Mouse (Mus musculus) myocyte (in vitro differentiated cells): Measurements from ENCODE around the gene Olfr616. TPM values are rescaled to one million over a fixed set of nuclear protein-coding genes. Genes with fewer than 3 reads are reported as not detected.

Source experiments
- H3K27me3 ChIP-seq: one replicate; pipeline ENCODE4 v1.6.1; 2011; ENCODE audit not compliant: control insufficient read depth, insufficient read depth, insufficient read length
- H3K36me3 ChIP-seq: one replicate; pipeline ENCODE4 v1.6.1; 2011; ENCODE audit not compliant: control insufficient read depth, insufficient read depth
- H3K4me2 ChIP-seq: one replicate; pipeline ENCODE4 v1.6.1; 2011; ENCODE audit warnings: low read depth, control low read depth
- H3K4me3 ChIP-seq: one replicate; pipeline ENCODE4 v1.5.1; 2011; ENCODE audit warnings: mild to moderate bottlenecking, control low read depth, moderate library complexity
- H3K79me2 ChIP-seq: one replicate; pipeline ENCODE4 v1.6.1; 2011; ENCODE audit not compliant: control insufficient read depth, insufficient read depth
- H3ac ChIP-seq: one replicate; pipeline ENCODE4 v1.6.1; 2011; ENCODE audit not compliant: control insufficient read depth, insufficient read length
- CEBPB ChIP-seq: IDR thresholded peaks from 2 replicates; pipeline ENCODE4 v1.6.1; 2011; ENCODE audit warnings: mild to moderate bottlenecking, moderate library complexity; ENCODE audit not compliant: poor library complexity, insufficient read depth, severe bottlenecking
- E2F4 ChIP-seq: IDR thresholded peaks from one replicate; pipeline ENCODE4 v1.6.1; 2011; ENCODE audit warnings: mild to moderate bottlenecking, control low read depth, moderate library complexity; ENCODE audit not compliant: insufficient read depth
- MAX ChIP-seq: IDR thresholded peaks from one replicate; pipeline ENCODE4 v1.6.1; 2011; ENCODE audit warnings: low read depth, mild to moderate bottlenecking, control low read depth
- MYOD1 ChIP-seq, 3 experiments: IDR thresholded peaks; one replicate each; pipeline ENCODE4 v1.6.1; 2011; ENCODE audit warnings: control low read depth in 2 of 3, low read depth in 2 of 3, mild to moderate bottlenecking in 2 of 3, moderate library complexity in 1 of 3; ENCODE audit not compliant: insufficient read length in 2 of 3, control insufficient read depth in 1 of 3
- MYOG ChIP-seq, 3 experiments: IDR thresholded peaks; one replicate each; pipeline ENCODE4 v1.6.1; 2011; ENCODE audit warnings: control low read depth in 2 of 3, low read depth in 2 of 3, mild to moderate bottlenecking in 2 of 3; ENCODE audit not compliant: insufficient read length in 2 of 3, control insufficient read depth in 1 of 3, insufficient read depth in 1 of 3
- POLR2A ChIP-seq: IDR thresholded peaks from one replicate; pipeline ENCODE4 v1.6.1; 2011; ENCODE audit warnings: low read depth, mild to moderate bottlenecking, control low read depth, moderate library complexity; ENCODE audit not compliant: insufficient read length
- POLR2AphosphoS2 ChIP-seq: IDR thresholded peaks from one replicate; pipeline ENCODE4 v1.6.1; 2011; ENCODE audit warnings: low read depth, control low read depth; ENCODE audit not compliant: insufficient read length
- REST ChIP-seq: IDR thresholded peaks from one replicate; pipeline ENCODE4 v1.6.1; 2011; ENCODE audit warnings: mild to moderate bottlenecking, control low read depth, moderate library complexity; ENCODE audit not compliant: insufficient read depth, insufficient read length
- SRF ChIP-seq: IDR thresholded peaks from one replicate; pipeline ENCODE4 v1.6.1; 2011; ENCODE audit warnings: low read depth; ENCODE audit not compliant: control insufficient read depth, insufficient read length
- TCF12 ChIP-seq: IDR thresholded peaks from one replicate; pipeline ENCODE4 v1.6.1; 2011; ENCODE audit warnings: mild to moderate bottlenecking, control low read depth; ENCODE audit not compliant: poor library complexity, insufficient read depth, severe bottlenecking
- TCF3 ChIP-seq: IDR thresholded peaks from one replicate; pipeline ENCODE4 v1.6.1; 2011; ENCODE audit warnings: low read depth, control low read depth; ENCODE audit not compliant: insufficient read length
- USF1 ChIP-seq: IDR thresholded peaks from one replicate; pipeline ENCODE4 v1.6.1; 2011; ENCODE audit warnings: low read depth, mild to moderate bottlenecking, control low read depth, moderate library complexity
- polyA plus RNA-seq: library from polyadenylated mRNA; unstranded; fragments of >200 nt; fragmentation: generic; extraction: Trizol; gene quantifications from one replicate; pipeline ENCODE4 v1.2.1, GENCODE M21; 2012; ENCODE audit warnings: missing spikeins

The Olfr616 gene
- polyA plus RNA-seq = not detected

DNA sequence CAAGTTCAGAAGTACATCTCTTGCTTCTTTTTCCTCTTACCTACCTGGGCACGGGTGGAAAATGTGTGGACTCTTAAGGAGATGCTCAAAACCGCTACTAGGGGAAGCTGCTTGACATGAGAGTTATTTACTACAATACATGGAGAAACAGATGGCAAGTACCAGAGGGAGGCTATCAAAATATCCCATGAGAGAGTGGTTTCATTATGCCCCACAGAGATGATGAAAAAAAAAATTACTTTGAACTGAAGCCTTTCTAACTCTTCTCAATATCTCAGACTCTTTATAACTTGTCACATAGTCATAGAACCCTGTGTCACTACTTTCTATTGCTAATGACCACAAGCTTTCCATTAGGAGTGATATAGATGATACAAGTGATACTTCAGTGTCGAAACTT is at the start of gene Olfr616:
TSS of gene Olfr616 (minus strand) at position 101 of the 400 bp plus-strand sequence.
- no peaks in the 10 kb centered on the region for H3K79me2 ChIP-seq
- H3ac ChIP-seq = no peak within 1 kb of the TSS
- no peak within 1 kb of the TSS for H3K4me3 ChIP-seq
- TF ChIP-seq TCF12 (no peak), POLR2A (no peak), MYOD1 (IDR thresholded peaks at IDR 0.05; ENCODE audit: control insufficient read depth in 1 of 3, insufficient read length in 2 of 3, low read depth in 2 of 3) (no peak), E2F4 (no peak), REST (no peak)
- H3K27me3 ChIP-seq = no peaks in the 10 kb centered on the region
- no peak within 1 kb of the TSS for H3K4me2 ChIP-seq
- no peaks in the 10 kb centered on the region for H3K36me3 ChIP-seq

DNA sequence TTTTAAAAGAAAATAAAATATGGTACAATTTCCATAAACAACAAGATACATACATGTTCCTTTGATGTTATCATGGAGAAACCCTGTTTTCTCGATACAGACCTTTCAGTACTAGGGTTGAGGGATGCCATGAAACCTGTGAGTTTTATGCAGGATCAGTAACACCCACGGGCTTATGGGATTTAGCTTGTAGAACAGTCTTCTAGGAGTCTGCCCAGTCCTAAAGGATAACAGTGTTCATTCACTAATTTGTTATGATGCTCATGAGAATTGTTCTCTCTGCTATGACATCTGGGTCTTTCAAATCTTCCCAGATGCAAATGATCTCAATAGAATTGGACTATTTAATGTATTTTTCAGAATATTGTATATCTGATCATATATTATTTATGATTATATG is 43.5 kb upstream of the Olfr616 start, which contains the start of gene Olfr620:
TSS of gene Olfr620 (minus strand) at position 101 of the 400 bp plus-strand sequence.
- no peak within 1 kb of the TSS for H3ac ChIP-seq
- H3K79me2 ChIP-seq = no peaks in the 10 kb centered on the region
- no peaks in the 10 kb centered on the region for H3K36me3 ChIP-seq
- no peak within 1 kb of the TSS for H3K4me2 ChIP-seq
- H3K4me3 ChIP-seq = no peak within 1 kb of the TSS
- H3K27me3 ChIP-seq = no peaks in the 10 kb centered on the region
- TF ChIP-seq POLR2AphosphoS2 = no peak

DNA sequence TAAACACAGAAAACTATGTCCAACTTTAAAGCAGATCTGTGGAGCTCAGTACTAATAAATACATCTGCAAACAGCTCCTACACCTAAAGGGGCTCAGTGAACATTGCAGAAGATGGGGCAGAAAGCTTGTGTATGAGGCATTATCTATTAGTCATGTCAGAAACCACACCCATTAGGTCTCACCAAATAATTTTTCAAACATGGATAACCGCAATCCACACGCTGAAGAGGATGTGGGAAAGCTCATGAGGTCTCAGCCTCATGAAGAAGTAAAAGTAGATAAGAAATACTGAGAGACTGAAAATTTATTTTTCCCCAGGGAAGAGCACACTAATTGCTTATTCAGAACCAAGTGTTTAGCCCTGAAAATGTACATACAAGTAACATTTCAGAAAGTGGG is 38.5 kb upstream of the Olfr616 start:
- no peaks in the 10 kb centered on the region for H3K27me3 ChIP-seq
- H3K4me3 ChIP-seq = no peak overlapping the region
- H3K79me2 ChIP-seq = no peaks in the 10 kb centered on the region
- no peak overlapping the region for H3ac ChIP-seq
- no peaks in the 10 kb centered on the region for H3K36me3 ChIP-seq
- no peak overlapping the region for H3K4me2 ChIP-seq
- no peak for TF ChIP-seq E2F4
- TF ChIP-seq SRF = no peak
- no peak for TF ChIP-seq TCF12

DNA sequence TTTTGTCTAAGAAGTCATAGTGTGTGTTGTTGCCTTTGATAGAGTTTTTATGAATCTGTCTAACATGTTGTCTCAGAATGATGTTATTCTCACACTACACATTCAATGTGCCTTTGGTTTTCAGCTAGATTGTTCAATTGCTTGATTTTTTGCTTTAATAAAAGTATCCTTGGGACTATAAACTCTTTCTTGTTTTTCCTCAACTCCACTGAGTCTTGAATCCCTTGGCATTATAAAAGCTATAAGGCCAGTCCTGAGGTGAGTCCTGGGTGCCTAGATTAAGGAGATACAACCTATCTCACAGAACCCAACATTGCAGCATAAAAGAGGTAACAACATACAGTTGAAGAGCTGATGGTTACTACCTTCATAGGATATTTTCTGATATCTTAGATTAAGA is 31.3 kb upstream of the Olfr616 start, which contains the start of gene Olfr619:
TSS of gene Olfr619 (plus strand) at position 301 of the 400 bp plus-strand sequence.
- H3ac ChIP-seq = no peak within 1 kb of the TSS
- H3K79me2 ChIP-seq = no peaks in the 10 kb centered on the region
- no peak within 1 kb of the TSS for H3K4me2 ChIP-seq
- no peak for TF ChIP-seq SRF
- no peak for TF ChIP-seq POLR2A
- no peak for TF ChIP-seq MYOD1 (IDR thresholded peaks at IDR 0.05; ENCODE audit: control insufficient read depth in 1 of 3, insufficient read length in 2 of 3, low read depth in 2 of 3)
- TF ChIP-seq E2F4 = no peak
- no peak for TF ChIP-seq MAX
- no peak for TF ChIP-seq MYOG (IDR thresholded peaks at IDR 0.05; ENCODE audit: control insufficient read depth in 1 of 3, insufficient read depth in 1 of 3, insufficient read length in 2 of 3, low read depth in 2 of 3)
- no peak for TF ChIP-seq REST
- TF ChIP-seq USF1 = no peak
- no peak for TF ChIP-seq CEBPB
- TF ChIP-seq POLR2AphosphoS2 = no peak
- no peak for TF ChIP-seq TCF12
- no peak for TF ChIP-seq TCF3
- H3K27me3 ChIP-seq = no peaks in the 10 kb centered on the region
- H3K36me3 ChIP-seq = no peaks in the 10 kb centered on the region
- no peak within 1 kb of the TSS for H3K4me3 ChIP-seq

DNA sequence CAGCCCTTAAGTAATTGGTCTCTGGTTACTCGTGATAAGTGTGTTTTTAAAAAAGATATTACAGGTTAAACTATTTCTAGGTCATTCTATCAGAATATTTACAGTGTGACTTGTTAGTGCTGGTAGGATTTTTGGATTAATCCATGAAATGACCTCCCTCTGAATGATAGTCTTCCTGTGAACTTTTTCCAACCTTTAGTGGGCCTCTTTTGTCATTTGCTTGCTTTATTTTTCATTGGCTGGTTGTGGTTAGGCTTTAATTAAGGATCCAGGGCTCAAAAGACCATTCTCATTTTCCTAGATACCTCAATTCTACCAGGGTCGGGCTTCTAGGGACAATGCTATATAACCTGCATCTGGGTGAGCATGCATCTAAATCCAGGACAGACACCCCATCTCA is 20.9 kb upstream of the Olfr616 start, which contains the start of gene Olfr618:
TSS of gene Olfr618 (plus strand) at position 301 of the 400 bp plus-strand sequence.
- Histone ChIP-seq H3K4me3 (no peak within 1 kb of the TSS), H3K79me2 (no peaks in the 10 kb centered on the region), H3ac (no peak within 1 kb of the TSS), H3K4me2 (no peak within 1 kb of the TSS), H3K36me3 (no peaks in the 10 kb centered on the region), H3K27me3 (no peaks in the 10 kb centered on the region)
- no peak for TF ChIP-seq USF1
- TF ChIP-seq CEBPB = no peak
- no peak for TF ChIP-seq TCF12
- no peak for TF ChIP-seq REST
- no peak for TF ChIP-seq TCF3
- TF ChIP-seq POLR2AphosphoS2 = no peak
- TF ChIP-seq SRF = no peak
- TF ChIP-seq MYOD1 (IDR thresholded peaks at IDR 0.05; ENCODE audit: control insufficient read depth in 1 of 3, insufficient read length in 2 of 3, low read depth in 2 of 3) = no peak
- TF ChIP-seq MAX = no peak
- no peak for TF ChIP-seq E2F4
- no peak for TF ChIP-seq MYOG (IDR thresholded peaks at IDR 0.05; ENCODE audit: control insufficient read depth in 1 of 3, insufficient read depth in 1 of 3, insufficient read length in 2 of 3, low read depth in 2 of 3)
- no peak for TF ChIP-seq POLR2A

DNA sequence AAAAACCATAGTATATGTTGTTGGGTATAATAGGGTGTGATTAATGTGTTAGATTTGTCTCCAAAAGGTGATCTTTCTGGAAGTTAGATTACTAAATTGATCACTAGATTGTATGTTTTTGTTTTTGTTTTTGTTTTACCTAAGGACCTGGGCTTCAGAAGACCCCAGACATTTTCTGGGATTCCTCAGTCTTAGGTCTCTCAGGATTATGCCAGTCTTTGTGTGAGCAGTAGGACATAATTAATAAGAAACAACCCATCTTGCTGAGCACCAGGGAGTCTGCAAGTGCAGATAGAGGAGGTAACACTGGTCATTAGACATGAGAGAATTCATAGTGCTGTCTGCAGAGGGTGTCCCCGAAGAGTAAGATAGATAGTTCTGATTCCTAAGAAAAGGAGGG is 3.8 kb upstream of the Olfr616 start, which contains the start of gene Olfr617:
TSS of gene Olfr617 (plus strand) at position 301 of the 400 bp plus-strand sequence.
- Histone ChIP-seq H3ac (no peak within 1 kb of the TSS), H3K27me3 (no peaks in the 10 kb centered on the region), H3K4me2 (no peak within 1 kb of the TSS), H3K36me3 (no peaks in the 10 kb centered on the region), H3K4me3 (no peak within 1 kb of the TSS), H3K79me2 (no peaks in the 10 kb centered on the region)
- TF ChIP-seq TCF3 = no peak
- TF ChIP-seq TCF12 = no peak
- no peak for TF ChIP-seq POLR2A
- TF ChIP-seq CEBPB = no peak
- no peak for TF ChIP-seq POLR2AphosphoS2
- TF ChIP-seq E2F4 = no peak
